12 mouse cellular contexts compared by ENCODE assay signal in the genomic region with DNA sequence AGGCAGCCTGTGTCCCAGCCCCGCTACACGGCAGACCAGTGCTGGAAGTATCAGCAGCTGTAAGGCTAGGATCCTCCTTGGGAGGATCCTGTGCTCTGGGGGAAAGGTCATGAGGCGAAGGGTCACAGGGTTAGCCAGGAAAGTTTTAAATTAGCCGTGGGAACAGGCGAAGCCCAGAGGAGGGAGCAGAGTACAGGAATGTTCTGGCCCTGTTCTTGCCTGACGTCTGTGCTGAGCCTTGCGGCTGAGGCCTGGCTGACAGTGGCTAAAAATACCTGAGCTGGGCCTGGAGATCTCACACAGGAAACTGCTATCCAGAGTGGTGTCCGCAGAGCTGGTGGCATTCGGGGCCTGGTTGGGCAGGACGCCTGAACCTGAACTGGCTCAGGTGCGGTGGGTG.
DNase-seq lines count a peak whose midpoint lies in the region; ATAC-seq and TF ChIP-seq lines count a peak whose summit lies in the region.
"Had no signal": no experiment of that assay in that cellular context is flagged by ENCODE, and none has a peak within 500 bp of the region (broad histone marks: within the 10 kb centered on the region; RNA-seq: fewer than 3 reads in every experiment).

No protein-coding gene starts in this region.

- peak overlapping the region; percentile 29; the same call in 1 of the 2 replicates for H3K9ac ChIP-seq in heart, embryonic 11.5 days (ENCODE audit: low read depth, low read length)
- H3K9ac ChIP-seq in kidney, postnatal 0 days (ENCODE audit: low read depth, low read length) = no peak overlapping the region
- H3K9ac ChIP-seq: liver, embryonic 15.5 days had no signal

- H3K9me3 ChIP-seq in heart, embryonic 11.5 days (replicated peaks; ENCODE audit: control insufficient read depth, low read length) = no peaks in the 10 kb centered on the region
- H3K9me3 ChIP-seq in kidney, postnatal 0 days (replicated peaks; ENCODE audit: low read length) = no peaks in the 10 kb centered on the region
- no peaks in the 10 kb centered on the region for H3K9me3 ChIP-seq in forebrain, embryonic 10.5 days
- H3K9me3 ChIP-seq: liver, embryonic 15.5 days had no signal

- TF ChIP-seq CTCF in kidney, postnatal 0 days (IDR thresholded peaks at IDR 0.05; ENCODE audit: low read depth) = no peak

- ATAC-seq in frontal cortex, adult (ENCODE audit: low TSS enrichment) = peak; percentile 34; the same call in 1 of the 2 replicates
- ATAC-seq in heart, embryonic 11.5 days (replicated peaks; ENCODE audit: insufficient number of reproducible peaks, low FRiP score, low TSS enrichment) = 0 out of 2 replicates have a peak, but pooled peaks have one; percentile 23
- ATAC-seq in kidney, postnatal 0 days (replicated peaks; ENCODE audit: low FRiP score, low read depth) = peak; percentile 55; the same call in 1 of the 2 replicates
- ATAC-seq: inflammation-experienced regulatory T-cells, adult 6 months had no signal

- DNase-seq in frontal cortex, postnatal 14 days (ENCODE audit: low spot score in 2 of 2) = no peak
- DNase-seq in kidney, postnatal 0 days (ENCODE audit: low spot score) = peak; percentile 35
- DNase-seq in MN1 (ENCODE audit: low spot score) = no peak
- DNase-seq in cerebellum, adult 11 months = no peak
- DNase-seq in forebrain, embryonic 10.5 days (ENCODE audit: extremely low spot score, low spot score) = no peak
- DNase-seq: cerebellum, adult 9-10 months had no signal

- no peak overlapping the region for H3K4me3 ChIP-seq in brown adipose tissue, adult 24 weeks (ENCODE audit: insufficient read depth, low read depth, low read length)
- no peak overlapping the region for H3K4me3 ChIP-seq in heart, embryonic 11.5 days (ENCODE audit: low read depth, low read length)
- no peak overlapping the region for H3K4me3 ChIP-seq in kidney, postnatal 0 days (replicated peaks; ENCODE audit: low read depth, low read length)
- H3K4me3 ChIP-seq in forebrain, embryonic 10.5 days = no peak overlapping the region
- H3K4me3 ChIP-seq: liver, embryonic 15.5 days; myocyte had no signal

- H3K27ac ChIP-seq in brown adipose tissue, adult 24 weeks (replicated peaks; ENCODE audit: low read depth, low read length) = peak overlapping the region; percentile 94
- H3K27ac ChIP-seq in heart, embryonic 11.5 days (ENCODE audit: low read depth, low read length) = peak overlapping the region; percentile 85
- H3K27ac ChIP-seq in kidney, postnatal 0 days = no peak overlapping the region
- H3K27ac ChIP-seq in forebrain, embryonic 10.5 days = no peak overlapping the region
- H3K27ac ChIP-seq: liver, embryonic 15.5 days had no signal

- peaks cover 27% of the 10 kb centered on the region for H3K4me1 ChIP-seq in brown adipose tissue, adult 24 weeks (ENCODE audit: control insufficient read depth, insufficient read depth, insufficient read length, low read length)
- H3K4me1 ChIP-seq in heart, embryonic 11.5 days (ENCODE audit: control insufficient read depth, insufficient read depth, low read length) = peaks cover 31% of the 10 kb centered on the region
- peaks cover 6% of the 10 kb centered on the region; the same call in 1 of the 2 replicates for H3K4me1 ChIP-seq in kidney, postnatal 0 days (replicated peaks; ENCODE audit: insufficient read depth, low read length)
- peaks cover 31% of the 10 kb centered on the region for H3K4me1 ChIP-seq in forebrain, embryonic 10.5 days
- H3K4me1 ChIP-seq: liver, embryonic 15.5 days had no signal

- no peaks in the 10 kb centered on the region for H3K27me3 ChIP-seq in heart, embryonic 11.5 days (ENCODE audit: control insufficient read depth, insufficient read depth, low read length)
- no peaks in the 10 kb centered on the region for H3K27me3 ChIP-seq in kidney, postnatal 0 days (ENCODE audit: insufficient read depth, low read length)
- H3K27me3 ChIP-seq in forebrain, embryonic 10.5 days (ENCODE audit: poor library complexity, severe bottlenecking) = no peaks in the 10 kb centered on the region
- H3K27me3 ChIP-seq: liver, embryonic 15.5 days had no signal

- H3K4me2 ChIP-seq in heart, embryonic 11.5 days = no peak overlapping the region
- H3K4me2 ChIP-seq in kidney, postnatal 0 days (ENCODE audit: low read length) = no peak overlapping the region
- H3K4me2 ChIP-seq: liver, embryonic 15.5 days had no signal

- WGBS in heart, embryonic 11.5 days (ENCODE audit: insufficient replicate concordance) = 31% methylated on average over 11 of the region's 11 CpGs
- WGBS in kidney, postnatal 0 days = 52% methylated on average over 11 of the region's 11 CpGs
- WGBS in forebrain, embryonic 10.5 days = 70% methylated on average over 11 of the region's 11 CpGs

- H3K36me3 ChIP-seq in heart, embryonic 11.5 days (ENCODE audit: control insufficient read depth, insufficient read depth, low read length) = no peaks in the 10 kb centered on the region
- no peaks in the 10 kb centered on the region for H3K36me3 ChIP-seq in kidney, postnatal 0 days (ENCODE audit: insufficient read depth, low read length)
- no peaks in the 10 kb centered on the region for H3K36me3 ChIP-seq in forebrain, embryonic 10.5 days (replicated peaks)
- H3K36me3 ChIP-seq: liver, embryonic 15.5 days had no signal

Comparison
In these comparisons a context has a peak if more than half of its experiments do, and no peak if none do; other contexts are left out.
1. H3K27ac ChIP-seq: peak in brown adipose tissue, adult 24 weeks (single experiment) and heart, embryonic 11.5 days (single experiment); none in kidney, postnatal 0 days (single experiment) and forebrain, embryonic 10.5 days (single experiment).
2. Peak in every context shown above with its lines, with median percentiles within 50 percentile points of each other: ATAC-seq.